ENCODE assay signal across 9 mouse cellular contexts in the genomic region with DNA sequence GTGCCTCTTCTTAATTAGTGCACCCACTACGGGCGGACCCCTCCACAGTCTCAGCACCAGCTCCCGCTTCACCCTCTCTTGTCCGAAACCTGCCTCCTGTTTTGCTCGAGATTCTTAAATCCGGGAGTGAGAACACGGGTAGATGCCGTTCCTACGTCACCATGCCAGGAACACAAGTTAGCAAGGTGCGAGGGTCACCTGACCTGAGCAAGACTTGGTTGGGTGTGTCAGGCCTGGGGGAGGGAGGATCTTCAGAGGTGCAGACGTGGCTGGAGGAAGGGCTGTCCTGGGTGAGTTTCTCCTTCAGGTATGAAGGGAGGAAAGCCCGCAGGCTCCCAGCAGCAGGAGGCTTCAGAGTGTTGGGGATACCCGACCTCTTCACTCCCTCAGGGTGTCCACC. TPM values are rescaled to one million over a fixed set of nuclear protein-coding genes. Genes with fewer than 3 reads are reported as not detected.
DNase-seq lines count a peak whose midpoint lies in the region; ATAC-seq lines count a peak whose summit lies in the region.
"Had no signal": no experiment of that assay in that cellular context is flagged by ENCODE, and none has a peak within 500 bp of the region (broad histone marks: within the 10 kb centered on the region; RNA-seq: fewer than 3 reads in every experiment).

Gene Src (plus strand): TSS at position 239 of the 400 bp plus-strand sequence.

- no peak for ATAC-seq in kidney, embryonic 14.5 days (ENCODE audit: low FRiP score, low TSS enrichment)
- ATAC-seq in hindbrain, embryonic 15.5 days (ENCODE audit: low FRiP score, low read depth): no peak
- ATAC-seq in granulocyte monocyte progenitor cell, adult 5-6 weeks (replicated peaks; ENCODE audit: poor library complexity, severe bottlenecking): no peak

- H3K27me3 ChIP-seq in kidney, embryonic 14.5 days (ENCODE audit: control insufficient read depth, insufficient read depth, low read length): no peaks in the 10 kb centered on the region
- H3K27me3 ChIP-seq in hindbrain, embryonic 15.5 days: no peaks in the 10 kb centered on the region

- DNase-seq in kidney, postnatal 10 days: no peak
- no peak for DNase-seq in adrenal gland, postnatal 14 days
- peak; percentile 53 for DNase-seq in lung, postnatal 36 days
- DNase-seq in right cerebral cortex, postnatal 4 days: no peak
- no peak for DNase-seq in embryo, embryonic 10.5 days (ENCODE audit: low spot score)

- no peaks in the 10 kb centered on the region for H3K9me3 ChIP-seq in kidney, embryonic 14.5 days (ENCODE audit: control insufficient read depth, low read length)
- H3K9me3 ChIP-seq in hindbrain, embryonic 15.5 days: no peaks in the 10 kb centered on the region
- H3K9me3 ChIP-seq: liver, embryonic 15.5 days had no signal

- H3K36me3 ChIP-seq in kidney, embryonic 14.5 days (ENCODE audit: control insufficient read depth, insufficient read depth, low read length): no peaks in the 10 kb centered on the region
- H3K36me3 ChIP-seq in hindbrain, embryonic 15.5 days: no peaks in the 10 kb centered on the region
- H3K36me3 ChIP-seq: liver, embryonic 15.5 days had no signal

- H3K4me2 ChIP-seq in kidney, embryonic 14.5 days (replicated peaks; ENCODE audit: low read depth, low read length): no peak within 1 kb of the TSS
- H3K4me2 ChIP-seq in hindbrain, embryonic 15.5 days: peak within 1 kb of the TSS; percentile 19
- H3K4me2 ChIP-seq: liver, embryonic 15.5 days had no signal

- H3K27ac ChIP-seq in kidney, embryonic 14.5 days (ENCODE audit: low read depth, low read length): no peak within 1 kb of the TSS
- peak within 1 kb of the TSS; percentile 46 for H3K27ac ChIP-seq in hindbrain, embryonic 15.5 days (replicated peaks)
- H3K27ac ChIP-seq: liver, embryonic 15.5 days had no signal

- no peak within 1 kb of the TSS for H3K4me3 ChIP-seq in kidney, embryonic 14.5 days (ENCODE audit: low read length)
- H3K4me3 ChIP-seq in hindbrain, embryonic 15.5 days: no peak within 1 kb of the TSS
- H3K4me3 ChIP-seq: liver, embryonic 15.5 days had no signal

- peaks cover 21% of the 10 kb centered on the region for H3K4me1 ChIP-seq in kidney, embryonic 14.5 days (ENCODE audit: control insufficient read depth, insufficient read depth, low read length)
- H3K4me1 ChIP-seq in hindbrain, embryonic 15.5 days (replicated peaks): peaks cover 17% of the 10 kb centered on the region

- WGBS in kidney, embryonic 14.5 days: 20% methylated on average over 13 of the region's 13 CpGs
- WGBS in hindbrain, embryonic 15.5 days: 26% methylated on average over 13 of the region's 13 CpGs

- H3K9ac ChIP-seq in kidney, embryonic 14.5 days (ENCODE audit: low read depth, low read length): no peak within 1 kb of the TSS; the same call in 1 of the 2 replicates
- H3K9ac ChIP-seq in hindbrain, embryonic 15.5 days: no peak within 1 kb of the TSS
- H3K9ac ChIP-seq: liver, embryonic 15.5 days had no signal

RNA-seq across cellular contexts. Expression of gene Src, which starts in this region (rescaled TPM):
- polyA plus RNA-seq in kidney, embryonic 14.5 days (2014; fragmentation: Nextera tagmentation; extraction: Ambion mirVana): 13.5 and 17.5 TPM in 2 replicates
- 16.2 and 18.9 TPM in 2 replicates for total RNA-seq in adrenal gland, postnatal 14 days (2021)
- polyA plus RNA-seq in hindbrain, embryonic 15.5 days (2015; fragmentation: Nextera tagmentation; extraction: Ambion mirVana): 34.4 and 38.4 TPM in 2 replicates
- 0.49 and 0.90 TPM in 2 replicates for total RNA-seq in granulocyte monocyte progenitor cell, adult 5-6 weeks (2014; fragmentation: Nextera tagmentation)
- 0.22 TPM in 1 of 2 replicates, not detected in the other for total RNA-seq in granulocyte monocyte progenitor cell, adult 5-6 weeks (2017)
